Mouse (Mus musculus): ENCODE measurements around the gene Itgb4.
"Not testable (repeated sequence)": the region's sequence is repeated elsewhere in the genome, so short reads cannot be mapped to it uniquely, and the experiment has no call there.

Itgb4 gene

DNA sequence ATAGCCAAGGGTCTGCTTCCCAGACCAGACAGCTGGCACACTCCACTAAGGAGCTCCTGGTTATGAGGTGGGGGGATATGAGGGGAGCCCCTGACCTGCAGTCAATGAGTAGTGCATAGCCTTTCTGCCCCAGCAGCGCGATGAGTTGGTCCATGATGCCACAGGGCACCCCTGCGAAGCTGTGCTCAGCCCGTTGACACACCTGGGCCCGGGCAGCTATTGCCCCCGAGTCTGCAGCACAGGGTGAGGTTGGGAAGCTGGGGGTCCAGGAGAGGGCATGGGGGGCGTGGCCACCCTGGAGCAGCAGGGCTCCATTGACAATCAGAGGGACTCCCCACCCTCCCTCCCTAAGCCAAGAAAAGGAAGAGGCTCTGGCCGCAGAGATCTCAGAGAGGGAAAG is 35.6 kb downstream of the Itgb4 start:
- no peak for DNase-seq

DNA sequence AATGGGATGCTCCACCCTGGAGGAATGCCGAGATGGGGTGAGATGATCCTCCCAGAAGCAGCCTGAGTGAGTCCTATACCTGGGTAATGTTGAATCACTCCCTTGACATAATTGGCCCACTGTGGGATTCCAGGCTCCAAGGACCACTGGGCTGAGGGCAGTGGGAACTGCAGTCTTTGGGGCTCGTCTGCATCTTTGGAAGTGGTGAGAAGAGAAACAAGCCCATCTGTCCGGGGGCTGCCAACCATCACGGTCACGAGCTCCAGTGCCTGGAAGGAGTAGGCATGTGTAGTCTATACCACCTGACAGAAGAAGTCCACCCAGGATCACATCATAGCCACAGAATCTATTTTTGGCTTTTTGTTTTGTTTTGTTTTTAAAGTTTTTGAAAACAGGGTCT is 36.4 kb downstream of the Itgb4 start:
- no peak for DNase-seq

DNA sequence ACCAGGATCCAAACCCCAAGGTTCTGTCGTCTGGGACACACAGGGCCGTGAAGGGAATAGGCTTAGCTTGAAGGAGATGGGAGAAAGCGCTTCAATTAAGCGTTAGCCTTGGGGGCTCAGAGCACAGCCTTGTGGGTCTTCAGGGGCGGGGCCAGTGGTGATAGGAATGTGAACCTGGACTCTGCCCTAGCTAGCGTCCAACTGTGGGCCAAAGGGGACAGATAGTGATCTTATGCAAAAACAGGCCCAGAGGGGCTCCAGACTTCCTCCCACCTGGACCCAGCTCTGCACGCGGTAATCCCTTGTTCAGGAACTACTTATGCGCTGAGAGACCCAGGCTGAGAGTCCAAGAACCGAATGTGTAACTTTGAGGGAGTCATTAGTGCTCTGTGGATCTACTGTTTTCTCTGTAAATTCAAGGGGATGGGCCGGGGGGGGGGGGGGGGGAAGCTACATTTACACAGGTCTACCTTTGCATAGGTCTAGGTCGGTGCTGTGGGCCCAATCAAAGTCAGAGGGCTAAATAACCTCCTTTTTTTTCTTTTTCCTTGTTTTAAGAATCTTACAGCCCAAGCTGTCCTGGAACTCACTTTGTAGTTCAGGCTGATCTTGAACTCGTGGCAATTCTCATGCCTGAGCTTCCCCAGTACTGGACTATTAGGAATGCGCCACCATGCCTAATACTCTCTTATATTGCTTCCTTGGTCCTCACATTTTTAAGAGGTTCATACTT is 37.2 kb downstream of the Itgb4 start:
- no peak for DNase-seq

DNA sequence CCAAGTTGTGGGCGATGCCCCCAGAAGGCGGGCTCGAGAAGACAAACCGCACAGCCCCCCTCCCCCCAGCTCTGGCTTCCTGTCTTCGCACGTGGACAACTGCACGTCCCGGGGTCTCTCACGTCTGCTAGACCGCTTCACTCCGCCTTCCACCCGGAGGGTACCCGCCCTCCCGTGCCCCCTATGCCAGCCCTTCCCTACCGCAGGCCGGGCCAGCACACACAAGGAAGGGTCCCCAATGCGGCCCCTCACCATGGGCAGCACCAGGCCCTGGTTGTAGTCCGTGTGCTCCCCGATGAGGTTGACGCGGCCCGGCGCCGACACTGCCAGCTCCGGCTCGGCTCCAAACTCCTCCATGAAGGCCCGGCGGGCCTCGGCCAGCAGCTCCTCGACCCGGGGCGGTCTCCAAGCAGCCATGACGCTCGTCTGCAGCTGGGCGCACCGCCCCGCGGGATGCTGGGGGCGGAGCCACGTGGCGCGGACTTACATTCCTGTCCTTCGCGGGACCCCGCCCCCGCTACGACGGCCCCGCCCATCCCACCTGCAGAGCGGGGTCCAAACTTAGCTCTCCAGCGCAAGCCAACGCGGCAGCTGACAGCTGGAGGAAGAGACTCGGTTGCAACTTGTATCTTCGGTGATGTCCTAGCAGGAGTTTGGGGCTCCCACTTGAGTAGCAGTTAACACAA is 37.9 kb downstream of the Itgb4 start, which contains the start of gene Galk1:
Gene Galk1, minus strand, starts transcription at position 458 of the 686 bp plus-strand sequence.
- peak; percentile 94 for DNase-seq

DNA sequence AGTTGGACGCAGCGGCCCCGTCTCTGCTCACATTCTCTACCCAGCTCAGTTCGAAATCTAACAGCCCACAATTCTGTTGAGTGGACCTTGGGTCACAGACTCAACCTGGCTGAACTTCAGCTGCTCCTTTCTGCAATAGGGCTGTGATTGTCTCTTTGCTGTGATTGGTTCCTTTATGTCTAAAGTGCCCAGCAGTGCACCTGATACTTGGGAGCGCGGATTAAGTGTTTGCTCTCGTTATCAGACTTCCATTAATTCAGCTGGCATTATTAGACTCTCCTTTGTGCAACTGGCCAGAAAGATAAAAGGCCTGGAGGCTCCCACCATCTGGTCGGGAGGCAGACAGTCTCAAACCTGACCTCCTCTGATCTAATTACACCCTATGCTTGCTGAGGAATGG is 40.3 kb downstream of the Itgb4 start:
- no peak for DNase-seq

DNA sequence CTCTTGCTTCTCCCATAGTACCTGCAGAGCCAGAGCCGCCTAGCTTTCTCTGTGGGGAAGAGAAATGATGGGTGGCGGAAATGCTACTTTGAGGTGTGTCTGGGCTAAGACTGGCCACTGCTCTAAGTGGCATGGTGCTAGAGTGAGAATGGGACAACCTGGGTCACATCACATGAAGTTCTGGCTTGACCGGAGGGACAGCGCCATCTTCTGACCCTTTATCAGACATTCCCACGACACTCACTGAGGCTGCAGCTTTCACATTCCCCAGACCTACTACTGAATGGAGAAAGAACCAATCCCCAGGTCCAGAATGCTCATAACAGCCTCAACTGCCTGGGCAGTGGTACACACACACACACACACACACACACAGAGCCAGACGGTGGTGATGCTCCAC is 43.6 kb downstream of the Itgb4 start:
- peak; percentile 52 for DNase-seq

DNA sequence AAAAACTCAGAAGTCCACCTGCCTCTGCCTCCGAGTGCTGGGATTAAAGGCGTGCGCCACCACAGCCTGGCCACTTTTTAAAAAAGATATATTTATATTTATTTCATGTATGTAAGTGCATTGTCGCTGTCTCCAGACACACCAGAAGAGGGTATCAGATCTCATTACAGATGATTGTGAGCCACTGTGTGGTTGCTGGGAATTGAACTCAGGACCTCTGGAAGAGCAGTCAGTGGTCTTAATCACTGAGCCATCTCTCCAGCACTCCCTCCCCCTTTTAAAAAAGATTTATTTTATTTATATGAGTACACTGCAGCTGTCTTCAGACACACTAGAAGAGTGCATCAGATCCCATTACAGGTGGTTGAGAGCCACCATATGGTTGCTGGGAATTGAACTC is 44.4 kb downstream of the Itgb4 start:
- DNase-seq = not testable (repeated sequence)

DNA sequence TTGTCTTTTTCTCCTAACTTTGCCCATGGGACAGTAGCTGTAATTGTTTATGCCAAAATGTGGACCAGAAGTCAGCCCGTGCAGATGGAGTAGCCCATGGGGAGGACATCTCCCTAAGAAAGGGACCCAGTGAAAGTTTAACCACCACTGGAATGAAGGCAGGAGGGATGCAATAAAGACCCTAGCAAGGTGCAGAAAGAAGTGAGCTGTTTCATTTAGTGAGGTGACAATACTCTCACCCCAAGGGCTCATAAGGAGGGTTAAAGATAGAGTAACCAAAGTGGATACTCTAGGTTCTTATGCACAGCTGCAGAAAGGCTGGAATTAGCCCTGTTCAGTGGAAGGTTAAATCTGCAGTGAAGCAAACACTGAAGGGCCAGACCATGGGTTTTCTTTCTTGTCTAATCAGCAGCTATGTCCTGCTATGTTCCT is 44.9 kb downstream of the Itgb4 start:
- DNase-seq = no peak

DNA sequence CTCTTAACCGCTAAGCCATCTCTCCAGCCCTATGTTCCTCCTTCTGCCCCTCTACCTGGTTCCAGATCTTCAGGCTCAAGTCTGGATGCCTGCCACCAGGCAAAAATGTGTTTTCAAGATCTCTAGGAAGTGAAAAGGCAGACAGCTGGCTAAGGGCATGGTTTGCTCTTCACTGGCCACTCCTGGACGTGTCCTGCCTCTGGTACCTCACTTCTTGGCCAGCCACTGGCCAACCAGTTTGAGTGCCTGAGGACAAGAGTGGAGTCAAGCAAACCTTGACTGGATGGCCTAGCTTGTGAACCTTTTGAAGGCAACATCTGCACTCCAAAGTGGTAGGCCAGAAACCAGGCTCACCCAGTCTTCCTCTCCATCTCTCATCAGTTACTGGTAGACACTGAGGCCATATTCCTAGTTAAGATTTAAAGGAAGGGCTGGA is 45.5 kb downstream of the Itgb4 start:
- DNase-seq = no peak

DNA sequence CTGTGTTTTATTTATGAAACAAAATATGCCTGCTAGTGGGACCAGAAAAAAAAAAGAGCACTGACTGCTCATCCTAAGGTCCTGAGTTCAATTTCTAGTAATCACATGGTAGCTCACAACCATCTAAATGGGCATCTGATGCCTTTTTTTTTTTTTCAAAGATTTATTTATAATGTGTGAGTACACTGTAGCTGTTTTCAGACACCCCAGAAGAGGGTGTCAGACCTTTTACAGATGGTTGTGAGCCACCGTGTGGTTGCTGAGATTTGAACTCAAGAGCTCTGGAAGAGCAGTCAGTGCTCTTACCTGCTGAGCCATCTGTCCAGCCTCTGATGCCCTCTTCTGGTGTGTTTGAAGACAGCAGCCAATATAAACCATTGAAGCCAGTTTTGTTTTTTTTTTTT is 46.0 kb downstream of the Itgb4 start:
- DNase-seq = no peak

DNA sequence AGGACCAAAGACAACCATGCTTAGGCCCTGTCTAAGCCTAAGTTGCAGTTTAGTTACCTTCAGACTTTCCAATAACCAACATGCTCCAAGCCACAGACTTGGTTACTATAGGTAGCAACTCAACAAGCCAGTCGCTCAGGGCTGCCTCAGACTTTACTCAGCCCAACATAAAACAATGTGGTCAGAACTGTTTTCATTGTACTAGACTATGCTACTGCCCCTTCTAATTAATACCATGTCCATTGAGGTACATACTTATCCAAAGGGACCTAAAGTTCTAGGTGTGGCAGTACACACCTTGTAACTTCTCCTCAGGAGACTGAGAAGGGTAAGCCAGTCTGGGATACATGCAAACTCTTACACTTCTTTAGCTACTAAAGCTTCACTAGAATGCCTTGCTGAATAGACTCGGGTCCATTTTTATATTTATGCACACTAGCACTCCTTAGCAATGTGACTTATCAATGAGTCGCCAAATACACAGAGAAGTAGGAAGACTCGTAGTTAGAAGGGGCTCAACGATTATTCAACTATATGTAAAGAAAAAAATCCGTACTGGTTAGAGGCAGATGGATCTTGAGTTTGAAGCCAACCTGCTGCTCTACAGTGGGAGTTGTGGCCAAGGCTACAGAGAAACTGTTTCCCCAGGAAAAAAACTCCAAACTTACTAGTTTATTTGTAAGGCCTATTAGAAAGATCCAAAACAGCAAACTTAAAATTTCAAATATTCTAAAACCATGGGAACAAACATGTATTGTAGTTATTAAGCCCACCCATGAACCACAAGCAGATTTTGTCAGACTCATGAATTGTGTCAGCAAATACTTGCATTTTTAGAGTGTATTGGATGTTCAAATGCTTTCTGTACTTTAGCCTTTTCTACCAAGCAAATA is 47.1 kb downstream of the Itgb4 start:
- no peak for DNase-seq

DNA sequence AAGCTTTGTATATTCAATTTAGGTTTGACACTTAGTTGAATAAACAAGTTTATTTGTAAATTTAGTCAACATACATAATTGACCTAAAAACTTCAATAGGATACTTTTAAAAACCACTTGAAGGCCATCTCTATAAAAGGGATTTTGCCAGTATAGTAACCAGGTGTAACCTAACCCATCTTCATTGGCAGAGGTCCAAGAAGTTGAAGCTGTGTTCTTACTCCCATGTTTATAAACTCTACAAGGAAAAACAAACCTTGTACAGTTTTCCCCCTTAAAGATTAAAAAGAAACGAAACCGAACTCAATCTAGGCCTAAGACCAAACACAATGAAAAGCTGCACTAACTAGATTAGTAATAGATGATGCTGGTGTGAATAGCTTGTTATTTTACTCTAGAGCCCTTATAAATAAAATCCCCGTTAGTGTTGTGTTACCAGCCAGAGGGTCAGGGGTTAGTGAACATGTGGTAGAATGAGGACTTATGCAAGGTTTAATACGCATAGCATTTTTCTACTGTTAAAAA is 47.8 kb downstream of the Itgb4 start:
- no peak for DNase-seq

DNA sequence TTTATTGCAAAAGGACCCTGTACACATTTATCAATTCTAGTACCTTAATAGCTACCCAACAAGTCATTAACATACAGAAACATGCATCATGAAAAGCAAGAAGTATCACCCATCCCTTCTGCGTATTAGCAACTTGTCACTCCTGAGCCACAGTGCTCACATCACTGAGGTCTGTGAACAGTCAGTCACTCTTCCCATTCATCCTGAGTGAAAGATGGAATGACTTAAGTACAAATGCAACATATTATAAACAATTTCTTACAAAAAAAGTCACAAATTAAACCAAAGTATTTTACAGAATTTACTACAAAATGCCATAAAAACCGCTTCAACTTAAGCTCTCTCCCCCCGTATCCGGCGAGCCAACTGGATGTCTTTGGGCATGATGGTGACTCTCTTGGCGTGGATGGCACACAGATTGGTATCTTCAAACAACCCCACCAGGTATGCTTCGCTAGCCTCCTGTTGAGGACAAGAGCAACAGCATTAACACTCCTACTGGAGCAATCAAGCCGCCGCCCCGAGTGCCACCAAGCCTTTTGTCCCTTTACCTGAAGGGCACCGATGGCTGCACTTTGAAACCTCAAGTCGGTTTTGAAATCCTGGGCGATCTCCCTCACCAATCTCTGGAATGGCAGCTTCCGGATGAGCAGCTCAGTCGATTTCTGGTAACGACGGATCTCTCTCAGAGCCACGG is 48.7 kb downstream of the Itgb4 start:
- peak; percentile 44 for DNase-seq

DNA sequence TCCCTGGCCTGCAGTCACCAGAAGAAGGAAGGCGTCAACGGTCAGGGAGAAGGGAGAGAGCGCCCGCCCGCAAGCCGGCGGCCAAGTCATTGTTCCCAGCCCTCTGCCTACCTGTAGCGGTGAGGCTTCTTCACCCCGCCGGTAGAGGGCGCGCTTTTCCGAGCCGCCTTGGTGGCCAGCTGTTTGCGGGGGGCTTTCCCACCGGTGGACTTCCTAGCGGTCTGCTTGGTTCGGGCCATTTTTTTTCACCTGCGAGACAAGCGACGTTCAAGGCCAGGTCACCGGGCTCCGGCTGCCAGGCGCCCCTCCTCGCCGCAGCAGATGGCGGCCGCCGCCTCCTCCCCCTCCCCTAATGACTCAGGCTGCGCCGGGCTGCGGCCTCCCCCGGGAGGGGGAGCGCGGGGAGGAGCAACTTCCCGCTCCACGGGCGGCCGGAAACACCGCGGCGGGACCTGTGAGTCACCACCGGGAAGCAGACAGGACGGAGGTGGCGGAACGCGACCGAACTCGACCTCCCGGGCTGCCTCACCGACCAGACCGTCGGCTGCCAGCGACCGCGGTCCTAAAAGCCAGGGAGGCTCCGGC is 49.4 kb downstream of the Itgb4 start:
- peak; percentile 80 for DNase-seq

DNA sequence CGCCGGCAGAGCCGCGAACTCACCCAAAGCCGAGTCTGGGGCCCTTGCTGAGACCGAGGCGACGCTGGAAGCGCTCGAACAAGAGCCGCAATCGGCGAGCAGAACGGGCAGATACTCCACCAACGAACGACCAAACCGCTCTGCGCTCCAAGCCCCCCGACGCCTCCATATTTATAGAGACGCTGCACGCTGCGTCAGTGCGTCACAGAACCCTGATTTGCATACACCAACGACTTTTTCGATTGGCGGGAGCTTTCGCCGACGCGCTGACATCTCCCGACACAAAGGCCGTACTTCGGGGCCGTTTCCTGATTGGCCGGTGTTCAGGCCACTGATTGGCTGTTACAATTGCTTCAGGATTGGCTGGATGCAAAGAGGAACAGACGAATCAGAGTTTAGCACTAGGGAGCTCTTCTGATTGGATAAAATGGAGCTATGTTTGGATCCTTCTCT is 49.9 kb downstream of the Itgb4 start:
- DNase-seq = peak; percentile 99

DNA sequence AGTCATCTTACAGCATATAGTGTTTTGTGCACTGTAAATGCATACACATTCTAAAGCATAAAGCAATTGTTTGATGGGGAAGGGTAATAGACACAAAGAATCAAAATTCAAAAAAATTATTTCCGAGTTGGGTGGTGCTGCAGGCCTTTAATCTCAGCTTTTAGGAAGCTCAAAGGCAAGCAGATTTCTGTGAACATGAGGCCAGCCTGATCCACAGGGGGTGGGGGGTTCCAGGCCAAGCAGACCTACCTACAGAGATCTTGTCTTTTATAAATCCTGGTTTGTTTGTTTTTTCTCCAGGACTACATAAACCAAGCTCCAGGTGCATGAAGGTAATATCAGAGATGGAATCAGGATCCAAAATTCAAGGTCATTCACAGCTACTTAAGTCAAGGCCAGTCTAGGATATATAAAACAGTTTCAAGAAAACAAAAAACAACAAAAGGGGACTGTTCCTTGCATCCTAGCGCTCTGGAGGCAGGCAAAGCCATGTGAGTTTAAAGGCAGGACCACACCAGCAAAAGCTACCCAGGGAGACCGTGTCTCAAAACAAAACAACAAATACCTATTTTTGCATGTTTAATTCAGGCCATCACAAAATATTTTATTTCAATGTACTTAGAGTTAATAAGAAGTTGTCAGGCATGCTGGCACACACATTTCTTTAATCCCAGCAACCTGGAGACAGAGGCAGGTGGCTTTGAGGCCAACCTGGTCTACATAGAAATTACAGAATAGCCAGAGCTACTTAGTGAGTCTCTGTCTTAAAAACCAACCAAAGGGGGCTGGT is 50.7 kb downstream of the Itgb4 start:
- DNase-seq = no peak

DNA sequence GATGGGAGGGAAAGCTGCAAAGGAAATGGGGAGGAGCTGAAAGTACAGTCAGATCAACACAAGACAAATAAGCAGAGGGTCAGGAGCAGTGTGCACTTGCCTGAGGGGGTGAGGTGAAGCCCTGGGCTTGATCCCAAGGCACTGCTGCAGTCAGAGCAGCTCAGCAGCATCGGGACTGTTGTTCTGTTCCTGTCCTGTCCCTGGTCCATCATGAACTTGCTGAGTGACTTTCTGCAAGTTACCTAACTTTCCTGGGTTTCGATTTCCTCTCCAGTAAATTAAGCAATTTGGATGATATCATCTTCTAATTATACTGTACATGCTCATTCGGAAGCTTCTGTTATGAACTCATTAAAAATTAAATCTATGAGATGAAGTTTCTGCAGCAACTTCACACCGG is 53.2 kb downstream of the Itgb4 start, which contains the start of gene H3f3b:
Gene H3f3b, minus strand, starts transcription at position 207 of the 400 bp plus-strand sequence.
- peak; percentile 40 for DNase-seq

DNA sequence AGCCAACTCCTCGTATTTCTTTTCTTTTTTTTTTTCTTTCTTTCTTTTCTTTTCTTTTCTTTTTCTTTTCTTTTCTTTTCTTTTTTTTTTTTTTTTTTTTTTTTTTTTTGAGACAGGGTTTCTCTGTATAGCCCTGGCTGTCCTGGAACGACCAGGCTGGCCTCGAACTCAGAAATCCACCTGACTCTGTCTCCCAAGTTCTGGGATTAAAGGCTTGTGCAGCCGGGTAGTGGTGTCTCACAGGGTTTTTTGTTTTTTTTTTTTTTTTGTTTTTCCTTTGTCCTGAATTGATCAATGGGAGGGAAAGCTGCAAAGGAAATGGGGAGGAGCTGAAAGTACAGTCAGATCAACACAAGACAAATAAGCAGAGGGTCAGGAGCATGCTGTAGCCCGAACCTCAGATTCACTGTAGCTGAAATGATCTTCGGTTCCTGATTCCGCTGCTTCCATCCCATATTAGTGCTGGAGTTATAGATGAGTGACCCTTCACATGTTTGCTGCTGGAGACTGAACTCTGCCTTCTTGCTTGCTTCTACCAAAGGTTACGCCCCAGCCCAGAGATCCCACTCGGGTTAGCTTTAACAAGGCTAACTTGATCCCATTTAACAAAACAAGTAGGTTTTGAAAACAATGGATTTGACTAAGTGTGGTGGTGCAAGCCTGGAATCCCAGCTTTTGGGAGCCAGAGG is 53.8 kb downstream of the Itgb4 start:
- no peak for DNase-seq

DNA sequence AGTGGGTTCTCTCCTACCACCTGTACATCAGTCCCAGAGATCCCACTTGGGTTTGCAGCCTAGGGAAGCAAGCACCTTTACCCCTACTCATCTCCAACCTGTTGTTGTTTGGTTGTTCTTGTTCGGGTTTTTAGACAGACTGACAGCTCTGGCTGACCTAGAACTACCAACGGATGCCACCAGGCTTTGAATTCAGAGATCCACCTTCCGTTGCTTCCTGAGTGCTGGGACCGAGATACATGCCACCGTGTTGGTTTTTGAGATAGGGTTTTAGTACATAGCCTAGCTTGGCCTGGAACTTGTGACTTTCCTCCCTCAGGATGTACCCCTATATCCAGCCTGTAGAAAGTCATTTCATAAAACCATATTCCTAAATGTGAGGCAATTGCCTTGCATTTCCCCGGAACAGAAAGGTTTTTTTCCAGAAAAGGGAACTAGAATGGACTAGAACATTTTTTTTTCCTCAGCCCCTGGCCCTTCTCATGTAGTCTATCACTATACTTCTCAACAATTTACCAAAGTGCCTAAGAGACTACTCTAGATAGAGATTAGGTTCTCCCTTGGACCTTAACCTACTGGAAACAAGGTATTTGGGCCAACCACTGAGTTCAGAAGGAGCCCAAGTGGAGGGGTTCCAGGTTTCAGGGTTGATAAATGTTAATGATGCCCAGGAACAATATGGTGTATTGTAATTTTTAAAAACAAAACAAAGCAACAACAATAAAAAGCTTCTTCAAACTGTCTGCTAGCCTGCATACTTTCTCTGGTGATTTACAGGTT is 54.8 kb downstream of the Itgb4 start:
- no peak for DNase-seq
